In genomic region chrX:163909381-163909780, GRCm38 (mm10) we compare ENCODE assay signal across 8 mouse cellular contexts. TPM values are rescaled to one million over a fixed set of nuclear protein-coding genes. Genes with fewer than 3 reads are reported as not detected.
A peak's percentile ranks its signal among the peaks of the same experiment; 100 is the strongest.
DNase-seq lines count a peak whose midpoint lies in the region; ATAC-seq and TF ChIP-seq lines count a peak whose summit lies in the region.

No protein-coding gene starts in this region.

- peak in 2 of 3 experiments; percentile 8 to 37; a peak in 2 of 6 replicates for TF ChIP-seq CTCF in MEL (IDR thresholded peaks at IDR 0.05 in 2 of 3, conservative IDR thresholded peaks at IDR 0.05 in 1 of 3; ENCODE audit: control insufficient read depth in 1 of 3, insufficient read depth in 1 of 3, low read depth in 2 of 3, low read length in 3 of 3, poor library complexity in 1 of 3, severe bottlenecking in 1 of 3)
- no peak for TF ChIP-seq CTCF in kidney, adult 2 months (conservative IDR thresholded peaks at IDR 0.05; ENCODE audit: insufficient read depth, insufficient read length, low read depth, low read length)
- no peak for TF ChIP-seq CTCF in liver, embryonic 14.5 days (IDR thresholded peaks at IDR 0.05; ENCODE audit: low read depth)

- peak; percentile 12; the same call in 1 of the 2 replicates for ATAC-seq in common myeloid progenitor, adult 5-6 weeks (replicated peaks; ENCODE audit: low read depth, poor library complexity, severe bottlenecking)
- peak; percentile 38 for ATAC-seq in granulocyte monocyte progenitor cell, adult 5-6 weeks (replicated peaks; ENCODE audit: poor library complexity, severe bottlenecking)
- ATAC-seq in liver, embryonic 14.5 days (ENCODE audit: insufficient read depth): no peak

- peak overlapping the region; percentile 84 for H3K4me3 ChIP-seq in MEL (ENCODE audit: control insufficient read depth in 1 of 2, insufficient read depth in 1 of 2, low read depth in 2 of 2, low read length in 2 of 2)
- H3K4me3 ChIP-seq in kidney, adult 2 months (ENCODE audit: insufficient read depth, low read depth, low read length): peak overlapping the region; percentile 76
- peak overlapping the region; percentile 51 to 64 for H3K4me3 ChIP-seq in liver, embryonic 14.5 days (ENCODE audit: insufficient read depth in 1 of 2, low read depth in 2 of 2, low read length in 2 of 2)

- H3K9ac ChIP-seq in MEL (ENCODE audit: control insufficient read depth, low read depth, low read length, poor library complexity, severe bottlenecking): peak overlapping the region; percentile 82
- peak overlapping the region; percentile 56 for H3K9ac ChIP-seq in liver, embryonic 14.5 days (replicated peaks)

- TF ChIP-seq EP300 in MEL (IDR thresholded peaks at IDR 0.05; ENCODE audit: low read depth in 1 of 2, low read length in 2 of 2): no peak
- no peak for TF ChIP-seq EP300 in liver, embryonic 14.5 days (IDR thresholded peaks at IDR 0.05; ENCODE audit: low read depth)

- H3K9me3 ChIP-seq in MEL (replicated peaks; ENCODE audit: insufficient read depth, low read length): no peaks in the 10 kb centered on the region
- H3K9me3 ChIP-seq in liver, embryonic 14.5 days (ENCODE audit: control insufficient read depth, low read length): no peaks in the 10 kb centered on the region

- no peaks in the 10 kb centered on the region; a peak in 2 of 4 replicates for H3K4me1 ChIP-seq in MEL (ENCODE audit: control insufficient read depth in 1 of 2, insufficient read depth in 2 of 2, low read length in 2 of 2)
- no peaks in the 10 kb centered on the region for H3K4me1 ChIP-seq in kidney, adult 2 months (ENCODE audit: control insufficient read depth, insufficient read depth, low read length)
- peaks cover 0 to 2% of the 10 kb centered on the region in 2 experiments; a peak in 3 of 4 replicates for H3K4me1 ChIP-seq in liver, embryonic 14.5 days (replicated peaks; ENCODE audit: control insufficient read depth in 2 of 2, insufficient read depth in 2 of 2, low read length in 1 of 2)

- no peak for TF ChIP-seq POLR2A in MEL (IDR thresholded peaks at IDR 0.05; ENCODE audit: control insufficient read depth in 1 of 2, insufficient read depth in 1 of 2, low read depth in 1 of 2, low read length in 2 of 2, poor library complexity in 1 of 2)
- no peak for TF ChIP-seq POLR2A in kidney, adult 2 months (IDR thresholded peaks at IDR 0.05; ENCODE audit: low read depth, low read length)

- under 1% methylated on average over 33 of the region's 34 CpGs for WGBS in kidney, adult 2 months
- 9% methylated on average over 34 of the region's 34 CpGs for WGBS in liver, embryonic 14.5 days (ENCODE audit: insufficient replicate concordance)

- H3K27ac ChIP-seq in MEL (ENCODE audit: control insufficient read depth, low read depth, low read length): no peak overlapping the region
- H3K27ac ChIP-seq in kidney, adult 2 months (ENCODE audit: insufficient read depth, low read depth, low read length): no peak overlapping the region
- H3K27ac ChIP-seq in liver, embryonic 14.5 days: no peak overlapping the region

- H3K4me2 ChIP-seq in liver, embryonic 14.5 days (ENCODE audit: low read depth): peak overlapping the region; percentile 78

- no peak for TF ChIP-seq RAD21 in MEL (IDR thresholded peaks at IDR 0.05; ENCODE audit: low read depth, low read length)

- DNase-seq in 3134 (ENCODE audit: extremely low read depth, insufficient read length, low spot score): peak; percentile 64
- peak; percentile 61 for DNase-seq in MEL (ENCODE audit: low read depth, low spot score)
- DNase-seq in kidney, adult 2 months: peak; percentile 14
- DNase-seq in liver, embryonic 14.5 days (ENCODE audit: low read depth in 3 of 3, low spot score in 3 of 3): no peak
- DNase-seq in natural killer cell, adult 2 months (ENCODE audit: low spot score in 2 of 2): peak; percentile 16 to 36
- DNase-seq in thymus, postnatal 36 days: peak; percentile 46 to 62

- peaks cover 0 to 11% of the 10 kb centered on the region in 2 experiments; a peak in 2 of 4 replicates for H3K36me3 ChIP-seq in MEL (ENCODE audit: control insufficient read depth in 1 of 2, insufficient read depth in 2 of 2, low read length in 2 of 2)
- no peaks in the 10 kb centered on the region for H3K36me3 ChIP-seq in kidney, adult 2 months (ENCODE audit: control insufficient read depth, insufficient read depth, low read length)
- no peaks in the 10 kb centered on the region for H3K36me3 ChIP-seq in liver, embryonic 14.5 days (replicated peaks; ENCODE audit: control insufficient read depth, insufficient read depth, low read depth)

- no peaks in the 10 kb centered on the region for H3K27me3 ChIP-seq in MEL (ENCODE audit: control insufficient read depth in 1 of 2, insufficient read depth in 2 of 2, low read length in 2 of 2)
- no peaks in the 10 kb centered on the region for H3K27me3 ChIP-seq in kidney, adult 2 months (replicated peaks; ENCODE audit: control insufficient read depth, insufficient read depth, low read length)
- peaks cover 12% of the 10 kb centered on the region for H3K27me3 ChIP-seq in liver, embryonic 14.5 days (ENCODE audit: control insufficient read depth, insufficient read depth, low read length)

- peaks cover 2% of the 10 kb centered on the region; the same call in 1 of the 2 replicates for H3K79me2 ChIP-seq in MEL (ENCODE audit: control insufficient read depth, insufficient read depth, low read length, poor library complexity)

TF ChIP-seq in MEL, 35 proteins besides CTCF, POLR2A, EP300 and RAD21:
- TF ChIP-seq GABPA (IDR thresholded peaks at IDR 0.05; ENCODE audit: low read depth, low read length) (no peak), MAZ (IDR thresholded peaks at IDR 0.05; ENCODE audit: low read depth, low read length) (0 out of 2 replicates have a peak, but pooled peaks have one; percentile 25), UBTF (IDR thresholded peaks at IDR 0.05; ENCODE audit: borderline replicate concordance, insufficient read depth, low read depth, low read length) (no peak), USF1 (IDR thresholded peaks at IDR 0.05; ENCODE audit: low read depth, low read length) (no peak), SIN3A (IDR thresholded peaks at IDR 0.05; ENCODE audit: low read length) (no peak), E2F4 (IDR thresholded peaks at IDR 0.05; ENCODE audit: borderline replicate concordance, low read depth, low read length) (no peak), ZC3H11A (IDR thresholded peaks at IDR 0.05; ENCODE audit: low read depth, low read length) (no peak)

RNA-seq across cellular contexts. Expression of gene Ap1s2, which starts 0.6 kb away (rescaled TPM):
- total RNA-seq in MEL (2012; rRNA removed): 10.1 TPM in 2 replicates
- 1 to 10 TPM in 1 of 2 experiments, not detected in 1; 9.3 TPM for polyA plus RNA-seq in MEL (2012; ENCODE audit: insufficient read depth in 1 of 2, insufficient read length in 2 of 2, low read depth in 1 of 2, low replicate concordance in 2 of 2, missing spikeins in 1 of 2)
- total RNA-seq in common myeloid progenitor, adult 5-6 weeks (2017): 9.3 and 16.7 TPM in 2 replicates
- 48.8 and 68.5 TPM in 2 replicates for total RNA-seq in granulocyte monocyte progenitor cell, adult 5-6 weeks (2014; fragmentation: Nextera tagmentation)
- 32.0 and 38.7 TPM in 2 replicates for total RNA-seq in granulocyte monocyte progenitor cell, adult 5-6 weeks (2017)
- 1.2 and 2.2 TPM in 2 replicates for polyA plus RNA-seq in kidney, adult 2 months (2012; rRNA removed)
- 1.2 and 2.0 TPM in 2 replicates for polyA plus RNA-seq in liver, embryonic 14.5 days (2012; rRNA removed)
- polyA plus RNA-seq in liver, embryonic 14.5 days (2014; fragmentation: Nextera tagmentation; extraction: Ambion mirVana): 3.3 and 5.4 TPM in 2 replicates

RNA-seq across cellular contexts. Expression of gene Zrsr2, which starts 49.1 kb away (rescaled TPM):
- 25.8 and 27.5 TPM in 2 replicates for total RNA-seq in MEL (2012; rRNA removed)
- polyA plus RNA-seq in MEL (2012; ENCODE audit: insufficient read depth in 1 of 2, insufficient read length in 2 of 2, low read depth in 1 of 2, low replicate concordance in 2 of 2, missing spikeins in 1 of 2): 10 to 100 TPM in 1 of 2 experiments, not detected in 1; 96.4 TPM
- total RNA-seq in common myeloid progenitor, adult 5-6 weeks (2017): 46.9 and 64.7 TPM in 2 replicates
- 28.7 and 44.5 TPM in 2 replicates for total RNA-seq in granulocyte monocyte progenitor cell, adult 5-6 weeks (2014; fragmentation: Nextera tagmentation)
- total RNA-seq in granulocyte monocyte progenitor cell, adult 5-6 weeks (2017): 42.5 and 65.0 TPM in 2 replicates
- 6.2 and 10.5 TPM in 2 replicates for polyA plus RNA-seq in kidney, adult 2 months (2012; rRNA removed)
- polyA plus RNA-seq in liver, embryonic 14.5 days (2012; rRNA removed): 5.1 and 10.4 TPM in 2 replicates
- 8.7 and 9.6 TPM in 2 replicates for polyA plus RNA-seq in liver, embryonic 14.5 days (2014; fragmentation: Nextera tagmentation; extraction: Ambion mirVana)

Comparison
In these comparisons a context has a peak if more than half of its experiments do, and no peak if none do; other contexts are left out.
1. DNase-seq: peak in 3134 (single experiment), MEL (single experiment), kidney, adult 2 months (single experiment), natural killer cell, adult 2 months (2 of 2) and thymus, postnatal 36 days (2 of 2); none in liver, embryonic 14.5 days (0 of 3).
2. CTCF ChIP-seq: peak in MEL (2 of 3); none in kidney, adult 2 months (single experiment) and liver, embryonic 14.5 days (single experiment).
3. Peak in every context shown above with its lines, with median percentiles within 50 percentile points of each other: H3K4me3 ChIP-seq.